Mouse (Mus musculus) monocyte, adult 2 months (primary cell): ENCODE measurements around the gene Rsrp1.

ENCODE experiments used
- DNase-seq, 2 experiments: peaks; one replicate each; pipeline ENCODE4 v3.0.0; 2022; ENCODE audit warnings: low spot score in 2 of 2, low read depth in 1 of 2

The Rsrp1 gene

GRCm38 (mm10) chr4:134921703-134922102 is 1.7 kb upstream of the Rsrp1 start:
- DNase-seq, result no peak

GRCm38 (mm10) chr4:134922111-134922924 is 1.1 kb upstream of the Rsrp1 start:
- no peak for DNase-seq

- peak in 1 of 2 experiments; percentile 49 for DNase-seq
These were observed 507 bp upstream of the Rsrp1 start for GRCm38 (mm10) chr4:134922925-134923244.

- DNase-seq, result peak; percentile 73 to 74
These were observed 788 bp downstream of the Rsrp1 start for GRCm38 (mm10) chr4:134924019-134924741.

- DNase-seq, result no peak
These were observed 1.8 kb downstream of the Rsrp1 start for GRCm38 (mm10) chr4:134925206-134925605.

GRCm38 (mm10) chr4:134927815-134928463 is 4.5 kb downstream of the Rsrp1 start:
- DNase-seq, result no peak

- no peak for DNase-seq
These were observed 5.1 kb downstream of the Rsrp1 start for GRCm38 (mm10) chr4:134928464-134928836.

- DNase-seq, result no peak
These were observed 6.1 kb downstream of the Rsrp1 start for GRCm38 (mm10) chr4:134929536-134929935.

- DNase-seq, result no peak
These were observed 6.8 kb downstream of the Rsrp1 start for GRCm38 (mm10) chr4:134930190-134930589.

- DNase-seq, result peak; percentile 77 to 86
These were observed 7.5 kb downstream of the Rsrp1 start, which contains the start of gene Syf2 for GRCm38 (mm10) chr4:134930684-134931481. Gene Syf2, plus strand, starts transcription at chr4:134930898.

- no peak for DNase-seq
These were observed 14.1 kb downstream of the Rsrp1 start for GRCm38 (mm10) chr4:134937240-134938176.

- no peak for DNase-seq
These were observed 16.5 kb downstream of the Rsrp1 start for GRCm38 (mm10) chr4:134939900-134940299.

GRCm38 (mm10) chr4:134943758-134944538 is 20.6 kb downstream of the Rsrp1 start:
- no peak for DNase-seq

- DNase-seq, result peak in 1 of 2 experiments; percentile 43
These were observed 22.8 kb downstream of the Rsrp1 start for GRCm38 (mm10) chr4:134946024-134946744.

GRCm38 (mm10) chr4:134950518-134951091 is 27.2 kb downstream of the Rsrp1 start:
- DNase-seq, result no peak

- DNase-seq, result no peak
These were observed 31.1 kb downstream of the Rsrp1 start for GRCm38 (mm10) chr4:134954461-134954860.

GRCm38 (mm10) chr4:134955196-134955595 is 31.8 kb downstream of the Rsrp1 start:
- no peak for DNase-seq

GRCm38 (mm10) chr4:134955845-134956244 is 32.5 kb downstream of the Rsrp1 start:
- DNase-seq, result no peak
